Mouse (Mus musculus) MEL (cell line): ENCODE measurements around the gene Arhgef7.

Experiments used
- CTCF ChIP-seq, 3 experiments: IDR thresholded peaks in 2 of 3; conservative IDR thresholded peaks in 1 of 3; 2 replicates each; pipeline ENCODE4 v1.5.1; 2011 to 2012; ENCODE audit warnings: low read length in 3 of 3, low read depth in 2 of 3, mild to moderate bottlenecking in 2 of 3, improper control_type of control experiment in 1 of 3, inconsistent platforms in 1 of 3, mixed read lengths in 1 of 3, moderate library complexity in 1 of 3; ENCODE audit not compliant: control insufficient read depth in 1 of 3, insufficient read depth in 1 of 3, poor library complexity in 1 of 3, severe bottlenecking in 1 of 3
- EP300 ChIP-seq, 2 experiments: IDR thresholded peaks; 2 replicates each; pipeline ENCODE4 v1.6.1; 2011; ENCODE audit warnings: improper control_type of control experiment in 2 of 2, low read length in 2 of 2, low read depth in 1 of 2, mild to moderate bottlenecking in 1 of 2
- MXI1 ChIP-seq: IDR thresholded peaks from 2 replicates; pipeline ENCODE4 v1.6.1; 2011; ENCODE audit warnings: mild to moderate bottlenecking, low read depth, low read length, improper control_type of control experiment
- NRF1 ChIP-seq: IDR thresholded peaks from 2 replicates; pipeline ENCODE4 v1.6.1; 2014; ENCODE audit warnings: low read depth, mild to moderate bottlenecking, inconsistent platforms, low read length, improper control_type of control experiment, moderate library complexity; ENCODE audit not compliant: poor library complexity, insufficient read depth, severe bottlenecking

- TF ChIP-seq CTCF (IDR thresholded peaks at IDR 0.05 in 2 of 3, conservative IDR thresholded peaks at IDR 0.05 in 1 of 3; ENCODE audit: control insufficient read depth in 1 of 3, insufficient read depth in 1 of 3, low read depth in 2 of 3, low read length in 3 of 3, poor library complexity in 1 of 3, severe bottlenecking in 1 of 3), result no peak
- no peak for TF ChIP-seq MXI1
- no peak for TF ChIP-seq NRF1
- TF ChIP-seq EP300 (IDR thresholded peaks at IDR 0.05; ENCODE audit: low read depth in 1 of 2, low read length in 2 of 2), result no peak
Observed at GRCm38 (mm10) chr8:11762048-11762447, 34.5 kb downstream of the Arhgef7 start.
